Comparison of ENCODE assay signal across 10 mouse cellular contexts in genomic region chr2:128427181-128427880, GRCm38 (mm10).
DNase-seq lines count a peak whose midpoint lies in the region; ATAC-seq lines count a peak whose summit lies in the region.
"Had no signal": no experiment of that assay in that cellular context is flagged by ENCODE, and none has a peak within 500 bp of the region (broad histone marks: within the 10 kb centered on the region; RNA-seq: fewer than 3 reads in every experiment).

No protein-coding gene starts in this region.

- H3K4me2 ChIP-seq in heart, embryonic 13.5 days = peak overlapping the region; percentile 65
- H3K4me2 ChIP-seq in midbrain, embryonic 13.5 days (replicated peaks) = no peak overlapping the region
- H3K4me2 ChIP-seq in midbrain, embryonic 16.5 days (ENCODE audit: low read length) = no peak overlapping the region
- 0 out of 2 replicates have a peak overlapping the region, but pooled peaks have one; percentile 26 for H3K4me2 ChIP-seq in intestine, embryonic 16.5 days (ENCODE audit: low read depth, low read length)
- peak overlapping the region; percentile 38 for H3K4me2 ChIP-seq in stomach, embryonic 15.5 days

- DNase-seq in heart, adult 11 months = no peak
- DNase-seq in kidney, postnatal 10 days = no peak
- DNase-seq: cerebellum, adult 18-20 months; gastrocnemius, postnatal 25 days had no signal

- peak overlapping the region; percentile 79; the same call in 1 of the 2 replicates for H3K27ac ChIP-seq in heart, embryonic 13.5 days (replicated peaks)
- no peak overlapping the region; the same call in 1 of the 2 replicates for H3K27ac ChIP-seq in midbrain, embryonic 13.5 days
- no peak overlapping the region for H3K27ac ChIP-seq in midbrain, embryonic 16.5 days (ENCODE audit: low read length)
- H3K27ac ChIP-seq in intestine, embryonic 16.5 days (ENCODE audit: low read length) = no peak overlapping the region
- peak overlapping the region; percentile 81 for H3K27ac ChIP-seq in stomach, embryonic 15.5 days

- peaks cover 50% of the 10 kb centered on the region for H3K4me1 ChIP-seq in heart, embryonic 13.5 days
- H3K4me1 ChIP-seq in midbrain, embryonic 13.5 days (replicated peaks) = no peaks in the 10 kb centered on the region
- no peaks in the 10 kb centered on the region for H3K4me1 ChIP-seq in midbrain, embryonic 16.5 days (ENCODE audit: control insufficient read depth, insufficient read depth, low read length)
- peaks cover 20% of the 10 kb centered on the region for H3K4me1 ChIP-seq in intestine, embryonic 16.5 days (ENCODE audit: control insufficient read depth, insufficient read depth, low read length)
- peaks cover 31% of the 10 kb centered on the region for H3K4me1 ChIP-seq in stomach, embryonic 15.5 days

- ATAC-seq in heart, embryonic 13.5 days (ENCODE audit: extremely low read depth, insufficient number of reproducible peaks, low FRiP score, low TSS enrichment) = no peak
- no peak for ATAC-seq in midbrain, embryonic 13.5 days
- ATAC-seq in midbrain, embryonic 16.5 days = no peak
- peak; percentile 49 for ATAC-seq in intestine, embryonic 16.5 days
- ATAC-seq in stomach, embryonic 15.5 days (ENCODE audit: insufficient read depth, low FRiP score, low read depth) = no peak
- no peak for ATAC-seq in frontal cortex, adult (ENCODE audit: low TSS enrichment)

- H3K27me3 ChIP-seq in heart, embryonic 13.5 days (replicated peaks) = no peaks in the 10 kb centered on the region
- no peaks in the 10 kb centered on the region for H3K27me3 ChIP-seq in midbrain, embryonic 13.5 days
- no peaks in the 10 kb centered on the region for H3K27me3 ChIP-seq in midbrain, embryonic 16.5 days (ENCODE audit: control insufficient read depth, insufficient read depth, low read depth, low read length)
- no peaks in the 10 kb centered on the region for H3K27me3 ChIP-seq in intestine, embryonic 16.5 days (replicated peaks; ENCODE audit: control insufficient read depth, insufficient read depth, low read length)
- no peaks in the 10 kb centered on the region for H3K27me3 ChIP-seq in stomach, embryonic 15.5 days (replicated peaks)

- H3K9ac ChIP-seq in heart, embryonic 13.5 days = peak overlapping the region; percentile 79
- H3K9ac ChIP-seq in midbrain, embryonic 13.5 days (replicated peaks) = no peak overlapping the region
- no peak overlapping the region for H3K9ac ChIP-seq in midbrain, embryonic 16.5 days (ENCODE audit: low read depth, low read length)
- no peak overlapping the region for H3K9ac ChIP-seq in intestine, embryonic 16.5 days (ENCODE audit: low read depth, low read length)
- H3K9ac ChIP-seq in stomach, embryonic 15.5 days = no peak overlapping the region

- H3K36me3 ChIP-seq in heart, embryonic 13.5 days = no peaks in the 10 kb centered on the region
- H3K36me3 ChIP-seq in midbrain, embryonic 13.5 days = no peaks in the 10 kb centered on the region
- no peaks in the 10 kb centered on the region for H3K36me3 ChIP-seq in midbrain, embryonic 16.5 days (ENCODE audit: control insufficient read depth, insufficient read depth, low read length)
- no peaks in the 10 kb centered on the region for H3K36me3 ChIP-seq in intestine, embryonic 16.5 days (ENCODE audit: control insufficient read depth, insufficient read depth, low read length)
- H3K36me3 ChIP-seq in stomach, embryonic 15.5 days = no peaks in the 10 kb centered on the region

- H3K4me3 ChIP-seq in heart, embryonic 13.5 days = peak overlapping the region; percentile 43
- H3K4me3 ChIP-seq in midbrain, embryonic 13.5 days (replicated peaks) = 0 out of 2 replicates have a peak overlapping the region, but pooled peaks have one; percentile 8
- H3K4me3 ChIP-seq in midbrain, embryonic 16.5 days (ENCODE audit: low read depth, low read length) = no peak overlapping the region
- no peak overlapping the region for H3K4me3 ChIP-seq in intestine, embryonic 16.5 days (ENCODE audit: low read length)
- 0 out of 2 replicates have a peak overlapping the region, but pooled peaks have one; percentile 19 for H3K4me3 ChIP-seq in stomach, embryonic 15.5 days (replicated peaks)

- 70% methylated on average over 6 of the region's 6 CpGs for WGBS in heart, embryonic 13.5 days
- WGBS in midbrain, embryonic 13.5 days = 90% methylated on average over 6 of the region's 6 CpGs
- WGBS in midbrain, embryonic 16.5 days = 89% methylated on average over 6 of the region's 6 CpGs
- WGBS in intestine, embryonic 16.5 days = 69% methylated on average over 6 of the region's 6 CpGs
- WGBS in stomach, embryonic 15.5 days = 69% methylated on average over 6 of the region's 6 CpGs

- H3K9me3 ChIP-seq in heart, embryonic 13.5 days = no peaks in the 10 kb centered on the region
- no peaks in the 10 kb centered on the region for H3K9me3 ChIP-seq in midbrain, embryonic 13.5 days
- no peaks in the 10 kb centered on the region for H3K9me3 ChIP-seq in midbrain, embryonic 16.5 days (replicated peaks; ENCODE audit: control insufficient read depth, low read length, poor library complexity, severe bottlenecking)
- no peaks in the 10 kb centered on the region for H3K9me3 ChIP-seq in intestine, embryonic 16.5 days (ENCODE audit: control insufficient read depth, low read length)
- no peaks in the 10 kb centered on the region for H3K9me3 ChIP-seq in stomach, embryonic 15.5 days

Comparison
In these comparisons a context has a peak if more than half of its experiments do, and no peak if none do; other contexts are left out.
1. H3K4me3 ChIP-seq: peak in heart, embryonic 13.5 days (single experiment), midbrain, embryonic 13.5 days (single experiment) and stomach, embryonic 15.5 days (single experiment); none in midbrain, embryonic 16.5 days (single experiment) and intestine, embryonic 16.5 days (single experiment).
2. H3K27ac ChIP-seq: peak in heart, embryonic 13.5 days (single experiment) and stomach, embryonic 15.5 days (single experiment); none in midbrain, embryonic 13.5 days (single experiment), midbrain, embryonic 16.5 days (single experiment) and intestine, embryonic 16.5 days (single experiment).
3. H3K4me2 ChIP-seq: peak in heart, embryonic 13.5 days (single experiment), intestine, embryonic 16.5 days (single experiment) and stomach, embryonic 15.5 days (single experiment); none in midbrain, embryonic 13.5 days (single experiment) and midbrain, embryonic 16.5 days (single experiment).